8 mouse cellular contexts compared by ENCODE assay signal in the genomic region with DNA sequence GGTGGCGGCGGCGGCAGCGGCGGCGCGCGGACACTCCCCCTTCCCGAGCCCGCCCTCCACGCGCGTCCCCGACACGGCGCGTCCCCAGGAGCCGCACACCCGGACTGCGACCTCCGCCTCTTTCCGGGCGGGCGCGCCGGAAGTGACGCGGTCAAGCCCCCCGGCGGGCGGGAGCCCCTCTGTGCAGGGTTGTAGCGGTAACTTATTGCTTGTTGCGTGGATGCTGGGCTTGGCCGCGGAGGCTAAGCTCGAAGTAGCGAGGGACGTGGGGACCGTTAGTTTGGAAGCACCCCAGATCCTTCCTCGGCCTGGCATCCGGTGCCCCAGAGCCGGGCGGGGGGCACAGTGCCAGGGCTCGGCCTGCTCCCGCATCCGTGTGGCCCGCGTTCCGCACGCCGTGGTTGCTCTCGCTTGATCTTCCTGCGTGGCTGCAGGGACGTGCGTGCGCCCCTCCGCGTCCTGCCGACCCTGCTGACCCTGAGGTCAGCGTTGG. TPM values are rescaled to one million over a fixed set of nuclear protein-coding genes. Genes with fewer than 3 reads are reported as not detected.
DNase-seq lines count a peak whose midpoint lies in the region; ATAC-seq and TF ChIP-seq lines count a peak whose summit lies in the region.

A gene (minus strand): TSS at position 90 of the 493 bp plus-strand sequence.

- H3K79me2 ChIP-seq in C2C12 (ENCODE audit: control insufficient read depth, insufficient read depth): peaks cover 55% of the 10 kb centered on the region

- peaks cover 6% of the 10 kb centered on the region for H3K36me3 ChIP-seq in C2C12 (ENCODE audit: control insufficient read depth, insufficient read depth)
- no peaks in the 10 kb centered on the region; the same call in 1 of the 2 replicates for H3K36me3 ChIP-seq in erythroblast, embryonic 14.5 days (ENCODE audit: control insufficient read depth)
- H3K36me3 ChIP-seq in heart, embryonic 12.5 days: no peaks in the 10 kb centered on the region
- no peaks in the 10 kb centered on the region for H3K36me3 ChIP-seq in kidney, postnatal 0 days (ENCODE audit: insufficient read depth, low read length)
- H3K36me3 ChIP-seq in liver, embryonic 11.5 days (ENCODE audit: control insufficient read depth, insufficient read depth, low read length): no peaks in the 10 kb centered on the region
- H3K36me3 ChIP-seq in stomach, embryonic 14.5 days (ENCODE audit: control insufficient read depth, insufficient read depth, low read length): no peaks in the 10 kb centered on the region

- peak within 1 kb of the TSS; percentile 82 for H3K4me2 ChIP-seq in heart, embryonic 12.5 days
- H3K4me2 ChIP-seq in kidney, postnatal 0 days (ENCODE audit: low read length): peak within 1 kb of the TSS; percentile 82
- peak within 1 kb of the TSS; percentile 65 for H3K4me2 ChIP-seq in liver, embryonic 11.5 days
- peak within 1 kb of the TSS; percentile 72 for H3K4me2 ChIP-seq in stomach, embryonic 14.5 days (replicated peaks; ENCODE audit: low read depth, low read length)

- peak within 1 kb of the TSS; percentile 88 for H3K27ac ChIP-seq in heart, embryonic 12.5 days (ENCODE audit: poor library complexity, severe bottlenecking)
- H3K27ac ChIP-seq in kidney, postnatal 0 days: peak within 1 kb of the TSS; percentile 92
- peak within 1 kb of the TSS; percentile 67 for H3K27ac ChIP-seq in liver, embryonic 11.5 days (ENCODE audit: low read depth, low read length)
- peak within 1 kb of the TSS; percentile 87 for H3K27ac ChIP-seq in stomach, embryonic 14.5 days (ENCODE audit: low read length)

- TF ChIP-seq POLR2A in brain, embryonic 14.5 days (IDR thresholded peaks at IDR 0.05; ENCODE audit: borderline replicate concordance, extremely low read depth, insufficient read depth, insufficient read length, poor library complexity, severe bottlenecking): peak; percentile 64; the same call in 1 of the 2 replicates

- peak within 1 kb of the TSS; percentile 75 for H3ac ChIP-seq in C2C12 (ENCODE audit: control insufficient read depth, insufficient read length, low read depth)

- peaks cover 8% of the 10 kb centered on the region for H3K79me3 ChIP-seq in C2C12 (ENCODE audit: low read depth)

- H3K4me3 ChIP-seq in C2C12 (ENCODE audit: insufficient read depth, poor library complexity, severe bottlenecking): peak within 1 kb of the TSS; percentile 69
- peak within 1 kb of the TSS; percentile 76 for H3K4me3 ChIP-seq in erythroblast, embryonic 14.5 days (replicated peaks)
- peak within 1 kb of the TSS; percentile 86 for H3K4me3 ChIP-seq in heart, embryonic 12.5 days
- H3K4me3 ChIP-seq in kidney, postnatal 0 days (replicated peaks; ENCODE audit: low read depth, low read length): peak within 1 kb of the TSS; percentile 85
- peak within 1 kb of the TSS; percentile 76 for H3K4me3 ChIP-seq in liver, embryonic 11.5 days (ENCODE audit: low read depth, low read length)
- peak within 1 kb of the TSS; percentile 69 for H3K4me3 ChIP-seq in stomach, embryonic 14.5 days (ENCODE audit: low read depth, low read length)

- peaks cover 21% of the 10 kb centered on the region for H3K4me1 ChIP-seq in erythroblast, embryonic 14.5 days (ENCODE audit: control insufficient read depth)
- peaks cover 5% of the 10 kb centered on the region for H3K4me1 ChIP-seq in heart, embryonic 12.5 days (replicated peaks)
- no peaks in the 10 kb centered on the region for H3K4me1 ChIP-seq in kidney, postnatal 0 days (replicated peaks; ENCODE audit: insufficient read depth, low read length)
- no peaks in the 10 kb centered on the region for H3K4me1 ChIP-seq in liver, embryonic 11.5 days (replicated peaks; ENCODE audit: control insufficient read depth, insufficient read depth, low read length)
- peaks cover 4% of the 10 kb centered on the region; the same call in 1 of the 2 replicates for H3K4me1 ChIP-seq in stomach, embryonic 14.5 days (ENCODE audit: control insufficient read depth, insufficient read depth, low read length)

- no peak for TF ChIP-seq CTCF in C2C12 (IDR thresholded peaks at IDR 0.05; ENCODE audit: control insufficient read depth, insufficient read depth, insufficient read length)
- TF ChIP-seq CTCF in brain, embryonic 14.5 days (IDR thresholded peaks at IDR 0.05; ENCODE audit: borderline replicate concordance, extremely low read depth, insufficient read depth, insufficient read length): no peak
- no peak for TF ChIP-seq CTCF in kidney, postnatal 0 days (IDR thresholded peaks at IDR 0.05; ENCODE audit: low read depth)

- H3K9ac ChIP-seq in heart, embryonic 12.5 days: peak within 1 kb of the TSS; percentile 94
- H3K9ac ChIP-seq in kidney, postnatal 0 days (ENCODE audit: low read depth, low read length): peak within 1 kb of the TSS; percentile 89
- peak within 1 kb of the TSS; percentile 84 for H3K9ac ChIP-seq in liver, embryonic 11.5 days (ENCODE audit: low read depth, low read length)
- H3K9ac ChIP-seq in stomach, embryonic 14.5 days (replicated peaks; ENCODE audit: low read depth, low read length): peak within 1 kb of the TSS; percentile 83

- WGBS in heart, embryonic 12.5 days: 0% methylated on average over 58 of the region's 60 CpGs
- under 1% methylated on average over 47 of the region's 60 CpGs for WGBS in kidney, postnatal 0 days
- under 1% methylated on average over 57 of the region's 60 CpGs for WGBS in liver, embryonic 11.5 days
- WGBS in stomach, embryonic 14.5 days: under 1% methylated on average over 33 of the region's 60 CpGs

- peak; percentile 96 for DNase-seq in brain, embryonic 14.5 days (ENCODE audit: low read depth)
- DNase-seq in kidney, postnatal 0 days (ENCODE audit: low spot score): peak; percentile 90
- peak; percentile 92 for DNase-seq in liver, embryonic 11.5 days (ENCODE audit: low spot score)
- peak; percentile 94 for DNase-seq in naive thymus-derived CD4-positive, alpha-beta T cell, adult 2 months (ENCODE audit: low read depth)

- no peaks in the 10 kb centered on the region for H3K9me3 ChIP-seq in erythroblast, embryonic 14.5 days (ENCODE audit: control insufficient read depth, low read length)
- H3K9me3 ChIP-seq in heart, embryonic 12.5 days (replicated peaks): no peaks in the 10 kb centered on the region
- no peaks in the 10 kb centered on the region for H3K9me3 ChIP-seq in kidney, postnatal 0 days (replicated peaks; ENCODE audit: low read length)
- no peaks in the 10 kb centered on the region for H3K9me3 ChIP-seq in liver, embryonic 11.5 days (ENCODE audit: control insufficient read depth, low read length)
- no peaks in the 10 kb centered on the region for H3K9me3 ChIP-seq in stomach, embryonic 14.5 days (ENCODE audit: control insufficient read depth, low read depth, low read length)

- no peaks in the 10 kb centered on the region for H3K27me3 ChIP-seq in C2C12 (ENCODE audit: control insufficient read depth, insufficient read depth, insufficient read length)
- peaks cover 7% of the 10 kb centered on the region for H3K27me3 ChIP-seq in erythroblast, embryonic 14.5 days (ENCODE audit: control insufficient read depth)
- H3K27me3 ChIP-seq in heart, embryonic 12.5 days (replicated peaks): no peaks in the 10 kb centered on the region
- no peaks in the 10 kb centered on the region for H3K27me3 ChIP-seq in kidney, postnatal 0 days (ENCODE audit: insufficient read depth, low read length)
- H3K27me3 ChIP-seq in liver, embryonic 11.5 days (replicated peaks; ENCODE audit: control insufficient read depth, insufficient read depth, low read length): no peaks in the 10 kb centered on the region
- H3K27me3 ChIP-seq in stomach, embryonic 14.5 days (ENCODE audit: control insufficient read depth, insufficient read depth, low read length): no peaks in the 10 kb centered on the region

- peak; percentile 96 for ATAC-seq in heart, embryonic 12.5 days (ENCODE audit: insufficient number of reproducible peaks, low FRiP score)
- ATAC-seq in kidney, postnatal 0 days (replicated peaks; ENCODE audit: low FRiP score, low read depth): peak; percentile 96
- ATAC-seq in liver, embryonic 11.5 days (replicated peaks; ENCODE audit: low FRiP score): peak; percentile 90
- peak; percentile 96 for ATAC-seq in stomach, embryonic 14.5 days (ENCODE audit: insufficient number of reproducible peaks, insufficient read depth, low FRiP score, low read depth)

TF ChIP-seq in C2C12, 6 proteins besides CTCF, POLR2A, EP300 and RAD21:
- TF ChIP-seq FOSL1 (IDR thresholded peaks at IDR 0.05; ENCODE audit: insufficient read depth, low read length, poor library complexity, severe bottlenecking) (no peak), CEBPB (IDR thresholded peaks at IDR 0.05; ENCODE audit: low read depth) (no peak), MYOG (IDR thresholded peaks at IDR 0.05; ENCODE audit: control insufficient read depth, extremely low read depth, insufficient read length) (no peak), USF1 (IDR thresholded peaks at IDR 0.05; ENCODE audit: low read depth) (no peak), MAX (IDR thresholded peaks at IDR 0.05) (no peak), MYOD1 (IDR thresholded peaks at IDR 0.05; ENCODE audit: control insufficient read depth, insufficient read length, low read depth) (no peak)
TF ChIP-seq in C2C12: peak in this region for 0.

RNA-seq across cellular contexts. Expression of the gene that starts here (rescaled TPM):
- polyA plus RNA-seq in C2C12 (2012; fragmentation: generic; extraction: Trizol): 15.1 TPM
- polyA plus RNA-seq in brain, embryonic 14.5 days (2012; rRNA removed): 101 and 129 TPM in 2 replicates
- polyA plus RNA-seq in erythroblast, embryonic 14.5 days (2012): 0.06 and 0.10 TPM in 2 replicates
- polyA plus RNA-seq in heart, embryonic 12.5 days (2016; fragmentation: Nextera tagmentation; extraction: Ambion mirVana): 64.8 and 66.0 TPM in 2 replicates
- polyA plus RNA-seq in kidney, postnatal 0 days (2015; fragmentation: Nextera tagmentation; extraction: Ambion mirVana): 48.0 and 52.4 TPM in 2 replicates
- 38.6 and 40.2 TPM in 2 replicates for polyA plus RNA-seq in liver, embryonic 11.5 days (2014; fragmentation: Nextera tagmentation; extraction: Ambion mirVana)
- 68.4 and 69.2 TPM in 2 replicates for polyA plus RNA-seq in stomach, embryonic 14.5 days (2014; fragmentation: Nextera tagmentation; extraction: Ambion mirVana)

Comparison
In these comparisons a context has a peak if more than half of its experiments do, and no peak if none do; other contexts are left out.
1. Peak in every context shown above with its lines: DNase-seq, ATAC-seq, H3K4me3 ChIP-seq and H3K27ac ChIP-seq.
2. RNA of the gene that starts here (polyA plus RNA-seq): 101 to 129 TPM in brain, embryonic 14.5 days, 68.4 to 69.2 TPM in stomach, embryonic 14.5 days, 64.8 to 66.0 TPM in heart, embryonic 12.5 days, 48.0 to 52.4 TPM in kidney, postnatal 0 days, 38.6 to 40.2 TPM in liver, embryonic 11.5 days and 15.1 TPM in C2C12 (single experiment); 0.06 to 0.10 TPM in erythroblast, embryonic 14.5 days; every median in the first group is over 10 times any median in the second.